Mouse (Mus musculus) heart, embryonic 13.5 days (tissue): ENCODE measurements around the gene Rhot1. TPM values are rescaled to one million over a fixed set of nuclear protein-coding genes. Genes with fewer than 3 reads are reported as not detected.

Experiments
- ATAC-seq: fragments of 200-750 bp; cut with Nextera tagmentation; 2 replicates; pipeline ENCODE4 v1.8.0; 2017; ENCODE audit warnings: moderate TSS enrichment; ENCODE audit not compliant: insufficient number of reproducible peaks, low FRiP score, low TSS enrichment; ENCODE audit errors: extremely low read depth
- H3K27ac ChIP-seq: fragments of 300-500 bp; sonication (generic); replicated peaks from 2 replicates; pipeline ENCODE4 v1.5.1; 2015; ENCODE audit warnings: moderate library complexity, mild to moderate bottlenecking, inconsistent platforms
- H3K27me3 ChIP-seq: fragments of 300-500 bp; sonication (generic); replicated peaks from 2 replicates; pipeline ENCODE4 v1.6.1; 2015; ENCODE audit warnings: mild to moderate bottlenecking, inconsistent platforms
- H3K36me3 ChIP-seq: fragments of 300-500 bp; sonication (generic); 2 replicates; pipeline ENCODE4 v1.6.1; 2015; ENCODE audit warnings: mild to moderate bottlenecking, inconsistent platforms
- H3K4me1 ChIP-seq: fragments of 300-500 bp; sonication (generic); 2 replicates; pipeline ENCODE4 v1.6.1; 2015; ENCODE audit warnings: inconsistent platforms
- H3K4me2 ChIP-seq: fragments of 300-500 bp; sonication (generic); 2 replicates; pipeline ENCODE4 v1.6.1; 2015; ENCODE audit warnings: inconsistent platforms, mild to moderate bottlenecking, moderate library complexity
- H3K4me3 ChIP-seq: fragments of 300-500 bp; sonication (generic); 2 replicates; pipeline ENCODE4 v1.5.1; 2015; ENCODE audit warnings: moderate library complexity, mild to moderate bottlenecking, inconsistent platforms
- H3K9ac ChIP-seq: fragments of 300-500 bp; sonication (generic); 2 replicates; pipeline ENCODE4 v1.6.1; 2015; ENCODE audit warnings: inconsistent platforms, mild to moderate bottlenecking, moderate library complexity
- H3K9me3 ChIP-seq: fragments of 300-500 bp; sonication (generic); 2 replicates; pipeline ENCODE4 v1.6.1; 2016; ENCODE audit warnings: inconsistent platforms
- WGBS: fragments of 180-500 bp; shearing (Covaris S2); methylation state at CpG from one replicate; pipeline ENCODE4 v1.1.7; 2015; ENCODE audit warnings: mixed read lengths; 5-methylcytosine and 5-hydroxymethylcytosine counted together
- polyA plus RNA-seq: library from polyadenylated mRNA; unstranded; fragments of >200 nt; fragmentation: Nextera tagmentation; extraction: Ambion mirVana; gene quantifications from 2 replicates; pipeline ENCODE4 v1.2.1, GENCODE M21; 2015

Rhot1 gene
- polyA plus RNA-seq: 52.5 and 56.4 TPM in 2 replicates

GRCm38 (mm10) chr11:80208860-80209800 is at the start of gene Rhot1:
Gene Rhot1, plus strand, starts transcription at chr11:80209019.
- Histone ChIP-seq H3K4me3 (peak within 1 kb of the TSS; percentile 81), H3K9me3 (no peaks in the 10 kb centered on the region), H3K27me3 (no peaks in the 10 kb centered on the region), H3K4me2 (peak within 1 kb of the TSS; percentile 77), H3K4me1 (peaks cover 19% of the 10 kb centered on the region), H3K27ac (peak within 1 kb of the TSS; percentile 94), H3K36me3 (peaks cover 16% of the 10 kb centered on the region), H3K9ac (peak within 1 kb of the TSS; percentile 93)
- under 1% methylated on average over 78 of the region's 78 CpGs for WGBS
- peak; percentile 89 for ATAC-seq

- WGBS: 77% methylated on average over 4 of the region's 4 CpGs
- no peak for ATAC-seq
Observed at GRCm38 (mm10) chr11:80161041-80161440, 47.8 kb upstream of the Rhot1 start.

GRCm38 (mm10) chr11:80163362-80164116 is 45.3 kb upstream of the Rhot1 start:
- H3K9me3 ChIP-seq: no peaks in the 10 kb centered on the region
- no peak overlapping the region for H3K4me2 ChIP-seq
- H3K9ac ChIP-seq: no peak overlapping the region
- no peak for ATAC-seq
- 73% methylated on average over 7 of the region's 7 CpGs for WGBS
- H3K36me3 ChIP-seq: no peaks in the 10 kb centered on the region
- H3K4me1 ChIP-seq: no peaks in the 10 kb centered on the region
- H3K27ac ChIP-seq: no peak overlapping the region
- no peaks in the 10 kb centered on the region; the same call in 1 of the 2 replicates for H3K27me3 ChIP-seq
- no peak overlapping the region for H3K4me3 ChIP-seq

More at GRCm38 (mm10) chr11:80161041-80161440, 47.8 kb upstream of the Rhot1 start:
- Histone ChIP-seq H3K27me3 (peaks cover 23% of the 10 kb centered on the region), H3K27ac (no peak overlapping the region), H3K4me1 (no peaks in the 10 kb centered on the region), H3K36me3 (no peaks in the 10 kb centered on the region), H3K4me2 (no peak overlapping the region), H3K9me3 (no peaks in the 10 kb centered on the region), H3K9ac (no peak overlapping the region), H3K4me3 (no peak overlapping the region)

- Histone ChIP-seq H3K4me1 (no peaks in the 10 kb centered on the region), H3K4me2 (no peak overlapping the region), H3K9ac (no peak overlapping the region), H3K27me3 (no peaks in the 10 kb centered on the region), H3K27ac (no peak overlapping the region), H3K4me3 (no peak overlapping the region), H3K9me3 (no peaks in the 10 kb centered on the region), H3K36me3 (no peaks in the 10 kb centered on the region)
- ATAC-seq: no peak
- WGBS: 57% methylated on average over 2 of the region's 2 CpGs
Observed at GRCm38 (mm10) chr11:80164224-80164623, 44.6 kb upstream of the Rhot1 start.

DNA sequence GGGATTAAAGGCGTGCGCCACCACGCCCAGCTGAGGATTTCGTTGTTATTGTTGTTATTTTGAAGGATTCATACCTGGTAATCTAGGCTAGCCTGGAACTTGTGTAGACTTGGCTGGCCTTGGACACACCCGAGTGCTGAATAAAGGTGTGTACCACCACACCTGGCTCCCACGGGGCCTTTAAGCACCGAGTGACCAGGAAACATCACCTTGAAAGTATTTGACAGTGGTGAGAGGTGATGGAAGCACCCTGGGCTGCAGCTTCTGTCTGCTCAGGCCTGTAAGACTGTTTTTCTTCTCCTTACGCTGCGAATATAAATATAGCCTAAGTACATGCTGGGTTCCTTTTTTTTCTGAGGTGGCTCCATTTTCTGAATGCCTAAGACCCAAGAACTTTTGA is 40.7 kb upstream of the Rhot1 start:
- WGBS: 86% methylated on average over 9 of the region's 9 CpGs
- Histone ChIP-seq H3K9ac (no peak overlapping the region), H3K27me3 (no peaks in the 10 kb centered on the region), H3K4me1 (no peaks in the 10 kb centered on the region), H3K9me3 (no peaks in the 10 kb centered on the region), H3K4me3 (no peak overlapping the region), H3K27ac (no peak overlapping the region), H3K4me2 (no peak overlapping the region), H3K36me3 (no peaks in the 10 kb centered on the region)
- no peak for ATAC-seq

- Histone ChIP-seq H3K4me3 (no peak overlapping the region), H3K4me2 (no peak overlapping the region), H3K9ac (no peak overlapping the region), H3K36me3 (no peaks in the 10 kb centered on the region), H3K27ac (no peak overlapping the region), H3K9me3 (no peaks in the 10 kb centered on the region), H3K4me1 (no peaks in the 10 kb centered on the region), H3K27me3 (no peaks in the 10 kb centered on the region)
- ATAC-seq: no peak
- WGBS: 64% methylated on average over 4 of the region's 4 CpGs
Observed at GRCm38 (mm10) chr11:80168611-80169249, 40.1 kb upstream of the Rhot1 start.

DNA sequence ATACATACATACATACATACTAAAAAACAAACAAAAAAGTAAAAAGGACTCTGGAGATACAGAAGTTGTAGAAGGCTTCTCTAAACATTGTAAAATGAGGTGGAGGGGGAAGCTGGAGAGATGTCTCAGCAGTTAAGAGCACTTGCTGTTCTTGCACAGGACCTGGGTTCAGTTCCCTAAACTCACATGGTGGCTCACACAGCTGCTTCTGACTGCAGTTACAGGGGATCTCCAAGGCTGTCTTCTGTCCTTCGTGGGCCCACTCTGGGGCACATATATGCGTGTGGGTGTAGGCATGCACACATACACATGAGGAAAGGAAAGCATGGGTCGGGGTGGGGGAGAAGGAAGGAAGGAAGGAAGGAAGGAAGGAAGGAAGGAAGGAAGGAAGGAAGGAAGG is 39.2 kb upstream of the Rhot1 start:
- Histone ChIP-seq H3K27ac (no peak overlapping the region), H3K4me3 (no peak overlapping the region), H3K4me1 (no peaks in the 10 kb centered on the region), H3K4me2 (no peak overlapping the region), H3K9me3 (no peaks in the 10 kb centered on the region), H3K27me3 (no peaks in the 10 kb centered on the region), H3K9ac (no peak overlapping the region), H3K36me3 (no peaks in the 10 kb centered on the region)
- ATAC-seq: no peak
- WGBS: 79% methylated on average over 3 of the region's 3 CpGs

DNA sequence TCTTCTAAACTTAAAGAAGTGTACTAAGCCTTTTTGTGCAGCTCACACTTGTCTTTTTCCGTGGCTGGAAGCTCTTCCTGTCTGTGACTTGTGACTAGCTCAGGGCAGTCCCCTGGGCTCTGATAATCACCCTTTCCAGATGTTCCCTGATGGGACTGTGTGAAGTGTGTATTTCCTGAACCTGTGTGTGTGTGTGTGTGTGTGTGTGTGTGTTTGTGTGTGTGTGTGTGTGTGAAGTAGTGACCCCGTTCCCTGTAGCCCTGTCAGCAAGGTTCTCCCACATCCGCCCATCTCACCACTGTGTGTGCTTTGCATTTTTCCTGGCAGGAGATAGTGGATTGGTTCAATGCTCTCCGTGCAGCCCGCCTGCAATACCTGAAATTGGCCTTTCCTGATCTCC is 38.5 kb upstream of the Rhot1 start:
- H3K27ac ChIP-seq: no peak overlapping the region
- H3K9ac ChIP-seq: no peak overlapping the region
- no peaks in the 10 kb centered on the region for H3K36me3 ChIP-seq
- H3K4me1 ChIP-seq: no peaks in the 10 kb centered on the region
- H3K4me2 ChIP-seq: no peak overlapping the region
- no peaks in the 10 kb centered on the region for H3K9me3 ChIP-seq
- no peak for ATAC-seq
- no peaks in the 10 kb centered on the region for H3K27me3 ChIP-seq
- WGBS: 49% methylated on average over 5 of the region's 5 CpGs
- H3K4me3 ChIP-seq: no peak overlapping the region

GRCm38 (mm10) chr11:80171884-80172283 is 36.9 kb upstream of the Rhot1 start:
- Histone ChIP-seq H3K27me3 (no peaks in the 10 kb centered on the region), H3K9ac (no peak overlapping the region), H3K4me2 (no peak overlapping the region), H3K9me3 (no peaks in the 10 kb centered on the region), H3K4me1 (peaks cover 2% of the 10 kb centered on the region), H3K36me3 (no peaks in the 10 kb centered on the region), H3K27ac (no peak overlapping the region), H3K4me3 (no peak overlapping the region)
- no peak for ATAC-seq
- 58% methylated on average over 4 of the region's 4 CpGs for WGBS

GRCm38 (mm10) chr11:80173963-80174670 is 34.7 kb upstream of the Rhot1 start:
- H3K36me3 ChIP-seq: no peaks in the 10 kb centered on the region
- H3K27ac ChIP-seq: no peak overlapping the region
- H3K9me3 ChIP-seq: no peaks in the 10 kb centered on the region
- no peak for ATAC-seq
- no peak overlapping the region for H3K4me2 ChIP-seq
- 65% methylated on average over 11 of the region's 11 CpGs for WGBS
- H3K27me3 ChIP-seq: no peaks in the 10 kb centered on the region
- no peak overlapping the region for H3K9ac ChIP-seq
- no peak overlapping the region for H3K4me3 ChIP-seq
- peaks cover 13% of the 10 kb centered on the region for H3K4me1 ChIP-seq
